Comparison of ENCODE assay signal across 14 mouse cellular contexts in the genomic region with DNA sequence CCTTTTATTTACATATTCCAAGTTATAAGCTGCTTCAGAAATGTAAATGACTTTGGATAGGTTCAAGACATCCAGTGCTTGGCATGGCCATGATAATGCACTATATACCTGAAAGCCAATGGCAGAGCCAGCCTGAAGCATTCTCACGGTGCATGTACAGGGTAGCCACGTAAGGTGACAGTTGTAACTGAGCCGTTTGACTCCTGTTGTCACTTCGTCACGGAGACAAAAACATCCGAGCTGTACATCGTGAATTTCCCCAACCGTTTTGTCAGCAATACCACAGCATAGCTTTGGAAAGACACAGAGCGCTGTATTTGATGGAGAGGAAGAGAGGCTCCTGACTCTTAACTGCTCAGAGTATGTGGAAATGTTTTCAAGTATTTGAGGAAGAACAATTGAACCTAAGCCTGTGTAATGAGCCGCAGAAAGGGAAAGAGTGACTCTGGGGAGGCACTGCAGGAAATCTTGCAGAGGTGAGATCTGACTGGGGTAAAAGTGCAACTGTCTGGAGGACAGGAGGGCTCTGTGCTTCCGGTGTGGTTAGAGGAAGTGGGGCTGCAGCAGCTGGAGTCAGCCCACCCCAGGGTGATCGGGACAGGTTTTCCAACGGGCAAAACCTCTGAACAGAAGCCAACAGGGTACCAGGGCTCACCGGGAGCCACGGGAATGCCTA. TPM values are rescaled to one million over a fixed set of nuclear protein-coding genes. Genes with fewer than 3 reads are reported as not detected.
A peak's percentile ranks its signal among the peaks of the same experiment; 100 is the strongest.
DNase-seq lines count a peak whose midpoint lies in the region; ATAC-seq lines count a peak whose summit lies in the region.
"Had no signal": no experiment of that assay in that cellular context is flagged by ENCODE, and none has a peak within 500 bp of the region (broad histone marks: within the 10 kb centered on the region; RNA-seq: fewer than 3 reads in every experiment).

No protein-coding gene starts in this region.

- H3K4me2 ChIP-seq in hindbrain, embryonic 13.5 days, result no peak overlapping the region
- H3K4me2 ChIP-seq in kidney, embryonic 14.5 days (replicated peaks; ENCODE audit: low read depth, low read length), result no peak overlapping the region
- H3K4me2 ChIP-seq: kidney, embryonic 15.5 days had no signal

- 79% methylated on average over 15 of the region's 15 CpGs for WGBS in hindbrain, embryonic 13.5 days
- 56% methylated on average over 15 of the region's 15 CpGs for WGBS in kidney, embryonic 14.5 days

- no peak overlapping the region for H3K27ac ChIP-seq in hindbrain, embryonic 13.5 days
- no peak overlapping the region for H3K27ac ChIP-seq in kidney, embryonic 14.5 days (ENCODE audit: low read depth, low read length)
- H3K27ac ChIP-seq: kidney, embryonic 15.5 days; left cerebral cortex, adult 2 months; macrophage had no signal

- H3K4me1 ChIP-seq in hindbrain, embryonic 13.5 days (replicated peaks), result no peaks in the 10 kb centered on the region
- H3K4me1 ChIP-seq in kidney, embryonic 14.5 days (ENCODE audit: control insufficient read depth, insufficient read depth, low read length), result no peaks in the 10 kb centered on the region

- H3K27me3 ChIP-seq in hindbrain, embryonic 13.5 days, result 0 out of 2 replicates have a peak, but pooled peaks cover 3% of the 10 kb centered on the region
- no peaks in the 10 kb centered on the region for H3K27me3 ChIP-seq in kidney, embryonic 14.5 days (ENCODE audit: control insufficient read depth, insufficient read depth, low read length)
- H3K27me3 ChIP-seq: kidney, embryonic 15.5 days had no signal

- no peaks in the 10 kb centered on the region for H3K9me3 ChIP-seq in hindbrain, embryonic 13.5 days
- H3K9me3 ChIP-seq in kidney, embryonic 14.5 days (ENCODE audit: control insufficient read depth, low read length), result no peaks in the 10 kb centered on the region

- ATAC-seq in inflammation-experienced regulatory T-cells, adult 6 months, result peak; percentile 89
- ATAC-seq in hindbrain, embryonic 13.5 days (ENCODE audit: low FRiP score), result no peak
- ATAC-seq in kidney, embryonic 14.5 days (ENCODE audit: low FRiP score, low TSS enrichment), result no peak

- H3K4me3 ChIP-seq in hindbrain, embryonic 13.5 days, result no peak overlapping the region
- H3K4me3 ChIP-seq in kidney, embryonic 14.5 days (ENCODE audit: low read length), result no peak overlapping the region
- H3K4me3 ChIP-seq: kidney, embryonic 15.5 days; left cerebral cortex, adult 2 months had no signal

- peak; percentile 5 for DNase-seq in spleen, adult 12 weeks (ENCODE audit: low spot score)
- no peak for DNase-seq in spleen, postnatal 14 days (ENCODE audit: low spot score in 2 of 2)
- peak; percentile 11 to 26 for DNase-seq in spleen, adult 18-20 months
- no peak for DNase-seq in urinary bladder, adult 18-20 months (ENCODE audit: low spot score in 2 of 2)
- no peak for DNase-seq in kidney, adult 8-10 months
- DNase-seq: adrenal gland, postnatal 36 days; cerebellum, postnatal 10 days; heart, postnatal 14 days had no signal

- H3K9ac ChIP-seq in hindbrain, embryonic 13.5 days, result no peak overlapping the region
- no peak overlapping the region for H3K9ac ChIP-seq in kidney, embryonic 14.5 days (ENCODE audit: low read depth, low read length)
- H3K9ac ChIP-seq: kidney, embryonic 15.5 days had no signal

- H3K36me3 ChIP-seq in hindbrain, embryonic 13.5 days, result no peaks in the 10 kb centered on the region
- no peaks in the 10 kb centered on the region for H3K36me3 ChIP-seq in kidney, embryonic 14.5 days (ENCODE audit: control insufficient read depth, insufficient read depth, low read length)
- H3K36me3 ChIP-seq: kidney, embryonic 15.5 days had no signal

RNA-seq across cellular contexts. Expression of a gene that starts 31.8 kb away (rescaled TPM):
- polyA plus RNA-seq in inflammation-experienced regulatory T-cells, adult 6 months (2017; shearing (Covaris generic)), result 10 to 100 TPM; 68.5 to 69.3 (median 68.8) TPM
- polyA plus RNA-seq in hindbrain, embryonic 13.5 days (2015; fragmentation: Nextera tagmentation; extraction: Ambion mirVana), result 3.8 and 4.1 TPM in 2 replicates
- 0.97 and 0.99 TPM in 2 replicates for polyA plus RNA-seq in kidney, embryonic 14.5 days (2014; fragmentation: Nextera tagmentation; extraction: Ambion mirVana)

RNA-seq across cellular contexts. Expression of a gene that starts 45.3 kb away (rescaled TPM):
- 10 to 100 TPM; 40.3 to 50.4 (median 42.4) TPM for polyA plus RNA-seq in inflammation-experienced regulatory T-cells, adult 6 months (2017; shearing (Covaris generic))
- polyA plus RNA-seq in hindbrain, embryonic 13.5 days (2015; fragmentation: Nextera tagmentation; extraction: Ambion mirVana), result 86.8 and 89.0 TPM in 2 replicates
- polyA plus RNA-seq in kidney, embryonic 14.5 days (2014; fragmentation: Nextera tagmentation; extraction: Ambion mirVana), result 52.6 and 82.1 TPM in 2 replicates

Comparison
In these comparisons a context has a peak if more than half of its experiments do, and no peak if none do; other contexts are left out.
1. DNase-seq: peak in spleen, adult 12 weeks (single experiment) and spleen, adult 18-20 months (2 of 2); none in spleen, postnatal 14 days (0 of 2), urinary bladder, adult 18-20 months (0 of 2) and kidney, adult 8-10 months (0 of 2).
2. RNA of a gene that starts 31.8 kb away (polyA plus RNA-seq): 68.5 to 69.3 TPM in inflammation-experienced regulatory T-cells, adult 6 months; 3.8 to 4.1 TPM in hindbrain, embryonic 13.5 days and 0.97 to 0.99 TPM in kidney, embryonic 14.5 days; every median in the first group is over 10 times any median in the second.